Mouse (Mus musculus): ENCODE measurements around the gene Gm11232.

- no peak for TF ChIP-seq CTCF (IDR thresholded peaks at IDR 0.05; ENCODE audit: control insufficient read depth, insufficient read depth, insufficient replicate concordance, low read depth, low read length)
- TF ChIP-seq POLR2A (IDR thresholded peaks at IDR 0.05; ENCODE audit: control insufficient read depth, low read depth, low read length): no peak
Observed at GRCm38 (mm10) chr4:71757865-71758264, at the start of gene Gm11232.
